Mouse (Mus musculus): ENCODE measurements around the gene Mettl8.

- TF ChIP-seq CTCF (IDR thresholded peaks at IDR 0.05; ENCODE audit: low read depth) (peak; percentile 29), EP300 (IDR thresholded peaks at IDR 0.05; ENCODE audit: low read depth) (no peak)
Observed at GRCm38 (mm10) chr2:70964809-70965208, 90.6 kb downstream of the Mettl8 start.
